Mouse (Mus musculus) CH12.LX (cell line): Measurements from ENCODE around the gene Cbl.
"Not testable (repeated sequence)": the region's sequence is repeated elsewhere in the genome, so short reads cannot be mapped to it uniquely, and the experiment has no call there.

Experiments used
- CTCF ChIP-seq, 2 experiments: IDR thresholded peaks in 1 of 2; conservative IDR thresholded peaks in 1 of 2; 2 replicates each; pipeline ENCODE4 v1.5.1; 2011 to 2012; ENCODE audit warnings: low read depth in 2 of 2, low read length in 2 of 2, improper control_type of control experiment in 1 of 2, inconsistent platforms in 1 of 2, mild to moderate bottlenecking in 1 of 2, moderate library complexity in 1 of 2
- EP300 ChIP-seq: IDR thresholded peaks from 2 replicates; pipeline ENCODE4 v1.6.1; 2011; ENCODE audit warnings: low read length, improper control_type of control experiment
- POLR2A ChIP-seq: IDR thresholded peaks from 2 replicates; pipeline ENCODE4 v1.6.1; 2011; ENCODE audit warnings: low read depth, mild to moderate bottlenecking, improper control_type of control experiment, low read length

DNA sequence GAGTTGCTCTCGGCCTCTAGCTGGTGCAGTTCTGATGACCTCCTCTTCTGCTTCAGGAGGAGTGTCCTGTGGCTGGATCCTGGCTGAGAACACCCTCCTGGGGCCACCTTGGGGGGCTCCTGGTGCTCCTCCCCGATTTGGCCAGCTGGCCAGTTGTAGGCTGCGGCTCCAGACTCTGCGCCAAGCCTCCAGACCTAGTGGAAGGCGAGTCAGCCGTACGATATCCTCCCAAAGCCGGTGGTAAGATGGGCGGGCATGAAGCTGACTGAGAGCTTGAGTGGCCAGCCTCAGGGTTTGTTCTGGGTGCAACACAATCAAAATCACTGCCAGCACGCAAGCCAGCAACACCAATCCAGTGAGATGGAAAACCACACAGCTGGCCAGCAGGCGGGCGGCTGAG, 121.9 kb downstream of the Cbl start:
- not testable (repeated sequence) for TF ChIP-seq CTCF (conservative IDR thresholded peaks at IDR 0.05 in 1 of 2, IDR thresholded peaks at IDR 0.05 in 1 of 2; ENCODE audit: low read depth in 2 of 2, low read length in 2 of 2); EP300; POLR2A
